Mouse (Mus musculus) adrenal gland (tissue): Measurements from ENCODE around the gene Ppm1h.
"Not testable (repeated sequence)": the region's sequence is repeated elsewhere in the genome, so short reads cannot be mapped to it uniquely, and the experiment has no call there.

Experiments
- intact Hi-C: fragments of 180-260 bp; cut with DNase I; formaldehyde crosslinking; loops from one replicate; pipeline ENCODE4 v1.15.1; 2025

Ppm1h gene

GRCm38 (mm10) chr10:122918754-122919153 is 240.2 kb downstream of the Ppm1h start:
- intact Hi-C loops: no loop called here

- intact Hi-C loops: no loop called here
Observed at GRCm38 (mm10) chr10:122919416-122919815, 240.9 kb downstream of the Ppm1h start.

- intact Hi-C loops: no loop called here
Observed at GRCm38 (mm10) chr10:122920218-122920795, 241.7 kb downstream of the Ppm1h start.

- intact Hi-C loops: no loop called here
Observed at GRCm38 (mm10) chr10:122922226-122922625, 243.7 kb downstream of the Ppm1h start.

- intact Hi-C loops: not testable (repeated sequence)
Observed at GRCm38 (mm10) chr10:122924571-122924970, 246.0 kb downstream of the Ppm1h start.

GRCm38 (mm10) chr10:122926275-122926674 is 247.7 kb downstream of the Ppm1h start:
- intact Hi-C loops: no loop called here

- intact Hi-C loops: no loop called here
Observed at GRCm38 (mm10) chr10:122930520-122930919, 252.0 kb downstream of the Ppm1h start.

GRCm38 (mm10) chr10:122931193-122931832 is 252.8 kb downstream of the Ppm1h start:
- intact Hi-C loops: no loop called here

- intact Hi-C loops: no loop called here
Observed at GRCm38 (mm10) chr10:122931851-122932550, 253.4 kb downstream of the Ppm1h start.

GRCm38 (mm10) chr10:122933053-122933838 is 254.7 kb downstream of the Ppm1h start:
- intact Hi-C loops: no loop called here

GRCm38 (mm10) chr10:122935406-122935805 is 256.8 kb downstream of the Ppm1h start:
- intact Hi-C loops: not testable (repeated sequence)

- intact Hi-C loops: not testable (repeated sequence)
Observed at GRCm38 (mm10) chr10:122937380-122937779, 258.8 kb downstream of the Ppm1h start.

GRCm38 (mm10) chr10:122939546-122939945 is 261.0 kb downstream of the Ppm1h start:
- intact Hi-C loops: no loop called here

GRCm38 (mm10) chr10:122942771-122943170 is 264.2 kb downstream of the Ppm1h start:
- intact Hi-C loops: no loop called here

GRCm38 (mm10) chr10:122943824-122944223 is 265.3 kb downstream of the Ppm1h start:
- intact Hi-C loops: no loop called here

GRCm38 (mm10) chr10:122944888-122945287 is 266.3 kb downstream of the Ppm1h start:
- intact Hi-C loops: no loop called here

- intact Hi-C loops: no loop called here
Observed at GRCm38 (mm10) chr10:122950966-122951365, 272.4 kb downstream of the Ppm1h start.

- intact Hi-C loops: no loop called here
Observed at GRCm38 (mm10) chr10:122953576-122953975, 275.0 kb downstream of the Ppm1h start.

- intact Hi-C loops: loop anchor here (1.0 kb wide), 1 partner anchor 23 kb away; no protein-coding TSS in a partner anchor
Observed at GRCm38 (mm10) chr10:122957918-122958317, 279.4 kb downstream of the Ppm1h start.

- intact Hi-C loops: loop anchor here (1.0 kb wide), 1 partner anchor 23 kb away; no protein-coding TSS in a partner anchor
Observed at GRCm38 (mm10) chr10:122958699-122959098, 280.1 kb downstream of the Ppm1h start.

- intact Hi-C loops: no loop called here
Observed at GRCm38 (mm10) chr10:122960216-122960615, 281.7 kb downstream of the Ppm1h start.

GRCm38 (mm10) chr10:122960738-122961137 is 282.2 kb downstream of the Ppm1h start:
- intact Hi-C loops: no loop called here
